Mouse (Mus musculus) intestine, embryonic 14.5 days (tissue): ENCODE results near the gene Epp13. TPM values are rescaled to one million over a fixed set of nuclear protein-coding genes. Genes with fewer than 3 reads are reported as not detected.
"Not testable (repeated sequence)": the region's sequence is repeated elsewhere in the genome, so short reads cannot be mapped to it uniquely, and the experiment has no call there.

Experiments
- ATAC-seq: fragments of 200-750 bp; cut with Nextera tagmentation; replicated peaks from 2 replicates; pipeline ENCODE4 v1.8.0; 2017; ENCODE audit warnings: low read depth, moderate number of reproducible peaks, moderate TSS enrichment, moderate library complexity; ENCODE audit not compliant: low FRiP score, low TSS enrichment
- DNase-seq: peaks from one replicate; pipeline ENCODE4 v3.0.0-alpha.2; 2018; ENCODE audit warnings: low spot score
- H3K27ac ChIP-seq: fragments of 300-500 bp; sonication (generic); 2 replicates; pipeline ENCODE4 v1.5.1; 2014; ENCODE audit warnings: low read depth, mild to moderate bottlenecking, control low read depth
- H3K27me3 ChIP-seq: fragments of 300-500 bp; sonication (generic); replicated peaks from 2 replicates; pipeline ENCODE4 v1.6.1; 2014; ENCODE audit warnings: low read length, control low read depth; ENCODE audit not compliant: control insufficient read depth, insufficient read depth
- H3K36me3 ChIP-seq: fragments of 300-500 bp; sonication (generic); 2 replicates; pipeline ENCODE4 v1.6.1; 2014; ENCODE audit warnings: low read length, control low read depth; ENCODE audit not compliant: control insufficient read depth, insufficient read depth
- H3K4me1 ChIP-seq: fragments of 300-500 bp; sonication (generic); replicated peaks from 2 replicates; pipeline ENCODE4 v1.6.1; 2014; ENCODE audit warnings: low read length, control low read depth, mixed read lengths; ENCODE audit not compliant: control insufficient read depth, insufficient read depth
- H3K4me2 ChIP-seq: fragments of 300-500 bp; sonication (generic); 2 replicates; pipeline ENCODE4 v1.6.1; 2014; ENCODE audit warnings: low read length
- H3K4me3 ChIP-seq: fragments of 300-500 bp; sonication (generic); 2 replicates; pipeline ENCODE4 v1.5.1; 2014; ENCODE audit warnings: low read depth, low read length, control low read depth, mixed read lengths
- H3K9ac ChIP-seq: fragments of 300-500 bp; sonication (generic); 2 replicates; pipeline ENCODE4 v1.6.1; 2014; ENCODE audit warnings: mild to moderate bottlenecking, low read length
- H3K9me3 ChIP-seq: fragments of 300-500 bp; sonication (generic); 2 replicates; pipeline ENCODE4 v1.6.1; 2016; ENCODE audit warnings: low read length, control low read depth; ENCODE audit not compliant: control insufficient read depth
- WGBS: fragments of 180-500 bp; shearing (Covaris S2); extraction: QIAGEN DNeasy Blood & Tissue Kit; methylation state at CpG from one replicate; pipeline ENCODE4 v1.1.7; 2014; 5-methylcytosine and 5-hydroxymethylcytosine counted together
- polyA plus RNA-seq: library from polyadenylated mRNA; unstranded; fragments of >200 nt; fragmentation: Nextera tagmentation; extraction: Ambion mirVana; gene quantifications from 2 replicates; pipeline ENCODE4 v1.2.1, GENCODE M21; 2014

The Epp13 gene
- polyA plus RNA-seq, 1 experiment from 2014 or later, result not detected

GRCm38 (mm10) chr7:6277906-6278305, 25.4 kb downstream of the Epp13 start:
- no peak for ATAC-seq
- no peaks in the 10 kb centered on the region for H3K36me3 ChIP-seq
- no peaks in the 10 kb centered on the region for H3K9me3 ChIP-seq
- no peak for DNase-seq
- H3K27me3 ChIP-seq, result no peaks in the 10 kb centered on the region
- no peak overlapping the region for H3K4me2 ChIP-seq
- no peaks in the 10 kb centered on the region for H3K4me1 ChIP-seq
- H3K27ac ChIP-seq, result no peak overlapping the region
- H3K9ac ChIP-seq, result no peak overlapping the region
- WGBS, result 18% methylated on average over 3 of the region's 3 CpGs
- no peak overlapping the region for H3K4me3 ChIP-seq

- Histone ChIP-seq H3K4me3 (peak overlapping the region; percentile 51), H3K27me3 (no peaks in the 10 kb centered on the region), H3K27ac (peak overlapping the region; percentile 87; the same call in 1 of the 2 replicates), H3K9ac (peak overlapping the region; percentile 39), H3K36me3 (no peaks in the 10 kb centered on the region), H3K4me2 (peak overlapping the region; percentile 50), H3K9me3 (no peaks in the 10 kb centered on the region), H3K4me1 (peaks cover 9% of the 10 kb centered on the region; the same call in 1 of the 2 replicates)
- WGBS, result 2% methylated on average over 1 of the region's 1 CpGs
- DNase-seq (peak; percentile 85), ATAC-seq (no peak)
Observed at GRCm38 (mm10) chr7:6282749-6283148, 30.2 kb downstream of the Epp13 start.

GRCm38 (mm10) chr7:6283451-6284075, 31.1 kb downstream of the Epp13 start:
- no peaks in the 10 kb centered on the region for H3K9me3 ChIP-seq
- under 1% methylated on average over 23 of the region's 23 CpGs for WGBS
- H3K27ac ChIP-seq, result peak overlapping the region; percentile 87
- peak overlapping the region; percentile 39 for H3K9ac ChIP-seq
- H3K4me2 ChIP-seq, result peak overlapping the region; percentile 50
- DNase-seq, result peak; percentile 95
- H3K36me3 ChIP-seq, result no peaks in the 10 kb centered on the region
- peak; percentile 54 for ATAC-seq
- no peaks in the 10 kb centered on the region for H3K27me3 ChIP-seq
- H3K4me1 ChIP-seq, result peaks cover 9% of the 10 kb centered on the region; the same call in 1 of the 2 replicates
- peak overlapping the region; percentile 51 for H3K4me3 ChIP-seq

GRCm38 (mm10) chr7:6284442-6285012, 32.0 kb downstream of the Epp13 start:
- DNase-seq, result no peak
- Histone ChIP-seq H3K4me3 (no peak overlapping the region), H3K27me3 (no peaks in the 10 kb centered on the region), H3K9ac (no peak overlapping the region), H3K27ac (no peak overlapping the region), H3K9me3 (no peaks in the 10 kb centered on the region), H3K36me3 (no peaks in the 10 kb centered on the region), H3K4me2 (no peak overlapping the region), H3K4me1 (peaks cover 9% of the 10 kb centered on the region; the same call in 1 of the 2 replicates)
- WGBS, result 81% methylated on average over 4 of the region's 4 CpGs
- no peak for ATAC-seq

- DNase-seq (no peak), ATAC-seq (no peak)
- Histone ChIP-seq H3K4me3 (peak overlapping the region; percentile 38; the same call in 1 of the 2 replicates), H3K27ac (no peak overlapping the region), H3K9ac (no peak overlapping the region), H3K4me1 (peaks cover 9% of the 10 kb centered on the region; the same call in 1 of the 2 replicates), H3K9me3 (no peaks in the 10 kb centered on the region), H3K4me2 (peak overlapping the region; percentile 49; the same call in 1 of the 2 replicates), H3K27me3 (no peaks in the 10 kb centered on the region), H3K36me3 (no peaks in the 10 kb centered on the region)
- WGBS, result 84% methylated on average over 6 of the region's 6 CpGs
Observed at GRCm38 (mm10) chr7:6285366-6285765, 32.9 kb downstream of the Epp13 start.

GRCm38 (mm10) chr7:6285842-6286705, 33.6 kb downstream of the Epp13 start, which contains the start of gene Zfp667:
Gene Zfp667, plus strand, starts transcription at chr7:6286579.
- 3% methylated on average over 50 of the region's 50 CpGs for WGBS
- Histone ChIP-seq H3K27me3 (no peaks in the 10 kb centered on the region), H3K9me3 (no peaks in the 10 kb centered on the region), H3K36me3 (0 out of 2 replicates have a peak, but pooled peaks cover 4% of the 10 kb centered on the region), H3K27ac (peak within 1 kb of the TSS; percentile 52), H3K4me2 (peak within 1 kb of the TSS; percentile 49), H3K9ac (peak within 1 kb of the TSS; percentile 38), H3K4me1 (peaks cover 9% of the 10 kb centered on the region; the same call in 1 of the 2 replicates), H3K4me3 (peak within 1 kb of the TSS; percentile 38)
- DNase-seq (peak; percentile 97), ATAC-seq (peak; percentile 80)

GRCm38 (mm10) chr7:6286921-6287531, 34.5 kb downstream of the Epp13 start:
- Histone ChIP-seq H3K36me3 (0 out of 2 replicates have a peak, but pooled peaks cover 4% of the 10 kb centered on the region), H3K9ac (peak overlapping the region; percentile 34), H3K27me3 (no peaks in the 10 kb centered on the region), H3K4me2 (peak overlapping the region; percentile 49), H3K27ac (no peak overlapping the region), H3K4me3 (peak overlapping the region; percentile 38), H3K4me1 (peaks cover 9% of the 10 kb centered on the region; the same call in 1 of the 2 replicates), H3K9me3 (no peaks in the 10 kb centered on the region)
- DNase-seq (peak; percentile 60), ATAC-seq (peak; percentile 10; the same call in 1 of the 2 replicates)
- 24% methylated on average over 15 of the region's 15 CpGs for WGBS

- not testable (repeated sequence) for DNase-seq, H3K27ac ChIP-seq, H3K27me3 ChIP-seq, H3K4me1 ChIP-seq, H3K9me3 ChIP-seq, H3K4me2 ChIP-seq, H3K4me3 ChIP-seq, H3K9ac ChIP-seq, ATAC-seq
- H3K36me3 ChIP-seq, result peaks cover 10% of the 10 kb centered on the region; the same call in 1 of the 2 replicates
- WGBS, result 91% methylated on average over 5 of the region's 6 CpGs
Observed at GRCm38 (mm10) chr7:6291121-6291520, 38.6 kb downstream of the Epp13 start.
